Mouse (Mus musculus): Measurements from ENCODE around the gene Hivep1.

GRCm38 (mm10) chr13:42041203-42041602 is 10.6 kb upstream of the Hivep1 start:
- TF ChIP-seq POLR2A (IDR thresholded peaks at IDR 0.05; ENCODE audit: insufficient read length, low read depth): no peak
- no peak for TF ChIP-seq MYOD1 (IDR thresholded peaks at IDR 0.05; ENCODE audit: control insufficient read depth in 1 of 3, insufficient read length in 2 of 3, low read depth in 2 of 3)
- no peak for TF ChIP-seq TCF12 (IDR thresholded peaks at IDR 0.05; ENCODE audit: insufficient read depth, poor library complexity, severe bottlenecking)
- no peak for TF ChIP-seq POLR2AphosphoS2 (IDR thresholded peaks at IDR 0.05; ENCODE audit: insufficient read length, low read depth)
- TF ChIP-seq MYOG (IDR thresholded peaks at IDR 0.05; ENCODE audit: control insufficient read depth in 1 of 3, insufficient read depth in 1 of 3, insufficient read length in 2 of 3, low read depth in 2 of 3): no peak
- TF ChIP-seq MAX (IDR thresholded peaks at IDR 0.05; ENCODE audit: low read depth): no peak
